Mouse (Mus musculus): ENCODE data around the gene Tuba8. TPM values are rescaled to one million over a fixed set of nuclear protein-coding genes. Genes with fewer than 3 reads are reported as not detected.

The Tuba8 gene
- polyA plus RNA-seq, 1 experiment from 2014 or later, result not detected

- 2% methylated on average over 35 of the region's 35 CpGs for WGBS
- H3K27me3 ChIP-seq (ENCODE audit: control insufficient read depth, insufficient read depth, low read length), result no peaks in the 10 kb centered on the region
- peaks cover 4 to 14% of the 10 kb centered on the region in 2 experiments for H3K4me1 ChIP-seq (ENCODE audit: control insufficient read depth in 2 of 2, insufficient read depth in 2 of 2, low read length in 2 of 2)
- peak overlapping the region; percentile 56 to 75 for H3K4me3 ChIP-seq (ENCODE audit: control insufficient read depth in 1 of 2, insufficient read depth in 1 of 2, low read depth in 1 of 2, low read length in 2 of 2)
- peaks cover 28% of the 10 kb centered on the region for H3K36me3 ChIP-seq (ENCODE audit: control insufficient read depth, insufficient read depth, low read length)
- peak overlapping the region in 1 of 2 experiments; percentile 56; a peak in 1 of 4 replicates for H3K27ac ChIP-seq (replicated peaks in 1 of 2; ENCODE audit: control insufficient read depth in 1 of 2, insufficient read depth in 1 of 2, low read depth in 2 of 2, low read length in 2 of 2)
- H3K4me2 ChIP-seq (ENCODE audit: low read length), result peak overlapping the region; percentile 99
- no peaks in the 10 kb centered on the region for H3K9me3 ChIP-seq (ENCODE audit: control insufficient read depth, low read length)
- peak; percentile 62 for ATAC-seq (ENCODE audit: insufficient number of reproducible peaks, insufficient read depth, low FRiP score, low read depth)
- H3K9ac ChIP-seq (ENCODE audit: low read length), result peak overlapping the region; percentile 82
These were observed 26.0 kb upstream of the Tuba8 start for GRCm38 (mm10) chr6:121184198-121185140.

GRCm38 (mm10) chr6:121185232-121185631 is 25.3 kb upstream of the Tuba8 start:
- Histone ChIP-seq H3K27ac (replicated peaks in 1 of 2; ENCODE audit: control insufficient read depth in 1 of 2, insufficient read depth in 1 of 2, low read depth in 2 of 2, low read length in 2 of 2) (no peak overlapping the region), H3K4me2 (ENCODE audit: low read length) (peak overlapping the region; percentile 99), H3K9ac (ENCODE audit: low read length) (no peak overlapping the region), H3K27me3 (ENCODE audit: control insufficient read depth, insufficient read depth, low read length) (no peaks in the 10 kb centered on the region), H3K4me1 (ENCODE audit: control insufficient read depth in 2 of 2, insufficient read depth in 2 of 2, low read length in 2 of 2) (peaks cover 4 to 14% of the 10 kb centered on the region in 2 experiments), H3K4me3 (ENCODE audit: control insufficient read depth in 1 of 2, insufficient read depth in 1 of 2, low read depth in 1 of 2, low read length in 2 of 2) (no peak overlapping the region), H3K9me3 (ENCODE audit: control insufficient read depth, low read length) (no peaks in the 10 kb centered on the region), H3K36me3 (ENCODE audit: control insufficient read depth, insufficient read depth, low read length) (peaks cover 33% of the 10 kb centered on the region)
- WGBS, result 85% methylated on average over 8 of the region's 8 CpGs
- ATAC-seq (ENCODE audit: insufficient number of reproducible peaks, insufficient read depth, low FRiP score, low read depth), result no peak

DNA sequence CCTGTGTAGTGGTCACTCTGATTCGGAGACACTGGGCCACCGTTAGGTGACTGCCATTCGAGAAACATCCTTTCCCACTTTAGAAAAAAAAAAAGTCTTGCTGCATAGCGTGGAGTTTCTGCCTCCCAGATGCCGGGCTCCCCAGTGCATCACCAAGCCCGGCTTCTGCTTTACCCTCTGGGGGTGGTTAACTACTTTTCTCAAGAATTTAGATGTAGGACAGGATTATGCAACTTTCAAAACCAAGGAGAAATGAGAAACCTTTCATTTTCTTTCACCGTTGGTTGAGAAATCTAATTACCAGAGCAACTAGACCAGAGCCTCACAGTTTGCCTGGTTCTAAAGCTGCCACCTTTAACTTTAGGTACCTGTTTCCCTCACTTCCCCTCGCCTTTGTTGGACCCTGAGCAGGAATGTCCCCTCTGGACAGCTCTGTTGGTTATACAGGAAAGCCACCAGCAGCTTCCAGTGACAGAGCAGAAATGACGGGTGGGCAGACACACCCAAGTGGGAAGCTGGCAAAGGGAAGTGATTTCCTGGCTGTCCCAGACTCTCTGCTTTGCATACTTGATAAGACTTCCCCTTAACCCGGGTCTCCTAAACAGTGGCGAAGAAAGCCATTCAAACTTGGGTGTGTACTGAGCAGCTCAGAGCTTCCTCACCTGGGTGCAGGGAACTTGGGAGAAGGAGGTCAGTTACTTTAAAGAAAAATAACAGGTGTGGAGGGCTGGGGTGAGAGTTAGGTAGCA is 19.1 kb upstream of the Tuba8 start:
- Histone ChIP-seq H3K4me3 (ENCODE audit: control insufficient read depth in 1 of 2, insufficient read depth in 1 of 2, low read depth in 1 of 2, low read length in 2 of 2) (no peak overlapping the region), H3K4me2 (ENCODE audit: low read length) (no peak overlapping the region), H3K27ac (replicated peaks in 1 of 2; ENCODE audit: control insufficient read depth in 1 of 2, insufficient read depth in 1 of 2, low read depth in 2 of 2, low read length in 2 of 2) (no peak overlapping the region), H3K9me3 (ENCODE audit: control insufficient read depth, low read length) (no peaks in the 10 kb centered on the region), H3K4me1 (ENCODE audit: control insufficient read depth in 2 of 2, insufficient read depth in 2 of 2, low read length in 2 of 2) (peaks cover 0 to 3% of the 10 kb centered on the region in 2 experiments; a peak in 1 of 4 replicates), H3K9ac (ENCODE audit: low read length) (no peak overlapping the region), H3K27me3 (ENCODE audit: control insufficient read depth, insufficient read depth, low read length) (no peaks in the 10 kb centered on the region), H3K36me3 (ENCODE audit: control insufficient read depth, insufficient read depth, low read length) (peaks cover 56% of the 10 kb centered on the region)
- ATAC-seq (ENCODE audit: insufficient number of reproducible peaks, insufficient read depth, low FRiP score, low read depth), result no peak
- WGBS, result 63% methylated on average over 11 of the region's 11 CpGs

- WGBS, result 56% methylated on average over 13 of the region's 13 CpGs
- Histone ChIP-seq H3K4me3 (ENCODE audit: control insufficient read depth in 1 of 2, insufficient read depth in 1 of 2, low read depth in 1 of 2, low read length in 2 of 2) (no peak overlapping the region), H3K4me1 (ENCODE audit: control insufficient read depth in 2 of 2, insufficient read depth in 2 of 2, low read length in 2 of 2) (peaks cover 0 to 3% of the 10 kb centered on the region in 2 experiments; a peak in 1 of 4 replicates), H3K27ac (replicated peaks in 1 of 2; ENCODE audit: control insufficient read depth in 1 of 2, insufficient read depth in 1 of 2, low read depth in 2 of 2, low read length in 2 of 2) (0 out of 4 replicates have a peak overlapping the region, but pooled peaks of 1 of the 2 experiments have one; percentile 1), H3K4me2 (ENCODE audit: low read length) (no peak overlapping the region), H3K36me3 (ENCODE audit: control insufficient read depth, insufficient read depth, low read length) (peaks cover 39% of the 10 kb centered on the region), H3K9ac (ENCODE audit: low read length) (no peak overlapping the region), H3K27me3 (ENCODE audit: control insufficient read depth, insufficient read depth, low read length) (no peaks in the 10 kb centered on the region), H3K9me3 (ENCODE audit: control insufficient read depth, low read length) (no peaks in the 10 kb centered on the region)
- ATAC-seq (ENCODE audit: insufficient number of reproducible peaks, insufficient read depth, low FRiP score, low read depth), result no peak
These were observed 16.2 kb upstream of the Tuba8 start for GRCm38 (mm10) chr6:121194061-121194955.

DNA sequence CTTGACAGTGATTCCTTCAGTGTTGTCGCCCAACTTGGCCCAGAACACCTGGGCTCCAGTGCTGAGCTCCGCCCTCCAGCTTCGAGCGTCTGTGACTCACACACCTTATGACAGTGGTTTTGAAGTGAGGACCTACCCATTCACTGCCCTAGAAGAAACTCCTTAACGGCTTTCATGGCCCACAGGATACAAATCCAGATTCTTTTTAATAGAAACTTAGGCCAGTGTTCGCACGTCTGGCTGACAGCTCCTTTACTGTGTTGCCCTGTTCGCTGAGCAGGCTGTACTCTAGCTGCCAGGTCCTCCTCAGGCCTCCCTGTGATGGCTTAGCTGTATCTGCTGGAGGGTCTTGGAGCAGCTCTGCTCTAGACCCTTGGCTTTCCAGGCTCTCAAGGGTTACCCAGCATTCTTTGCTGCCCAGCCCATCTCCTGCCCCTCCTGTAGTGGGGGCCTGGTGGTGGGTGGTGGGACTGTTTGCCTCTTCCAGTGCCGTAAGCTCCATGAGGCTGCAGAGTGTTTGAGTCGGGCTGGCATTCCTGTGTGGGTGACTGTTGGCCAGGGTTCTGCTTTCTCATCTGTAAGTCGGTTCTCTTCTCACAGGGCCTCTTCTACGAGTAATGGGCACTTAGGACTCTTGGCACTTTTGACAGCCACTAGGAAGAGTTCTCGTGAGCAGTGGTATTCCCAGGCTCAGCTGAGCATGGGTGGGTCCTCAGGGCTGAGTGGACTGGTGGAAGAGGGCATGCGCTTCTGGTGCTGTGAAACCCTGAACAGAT is 15.4 kb upstream of the Tuba8 start:
- Histone ChIP-seq H3K9ac (ENCODE audit: low read length) (no peak overlapping the region), H3K9me3 (ENCODE audit: control insufficient read depth, low read length) (no peaks in the 10 kb centered on the region), H3K4me1 (ENCODE audit: control insufficient read depth in 2 of 2, insufficient read depth in 2 of 2, low read length in 2 of 2) (peaks cover 0 to 3% of the 10 kb centered on the region in 2 experiments; a peak in 1 of 4 replicates), H3K27me3 (ENCODE audit: control insufficient read depth, insufficient read depth, low read length) (no peaks in the 10 kb centered on the region), H3K36me3 (ENCODE audit: control insufficient read depth, insufficient read depth, low read length) (peaks cover 35% of the 10 kb centered on the region), H3K4me3 (ENCODE audit: control insufficient read depth in 1 of 2, insufficient read depth in 1 of 2, low read depth in 1 of 2, low read length in 2 of 2) (no peak overlapping the region), H3K27ac (replicated peaks in 1 of 2; ENCODE audit: control insufficient read depth in 1 of 2, insufficient read depth in 1 of 2, low read depth in 2 of 2, low read length in 2 of 2) (no peak overlapping the region), H3K4me2 (ENCODE audit: low read length) (no peak overlapping the region)
- WGBS, result 67% methylated on average over 14 of the region's 14 CpGs
- ATAC-seq (ENCODE audit: insufficient number of reproducible peaks, insufficient read depth, low FRiP score, low read depth), result no peak

DNA sequence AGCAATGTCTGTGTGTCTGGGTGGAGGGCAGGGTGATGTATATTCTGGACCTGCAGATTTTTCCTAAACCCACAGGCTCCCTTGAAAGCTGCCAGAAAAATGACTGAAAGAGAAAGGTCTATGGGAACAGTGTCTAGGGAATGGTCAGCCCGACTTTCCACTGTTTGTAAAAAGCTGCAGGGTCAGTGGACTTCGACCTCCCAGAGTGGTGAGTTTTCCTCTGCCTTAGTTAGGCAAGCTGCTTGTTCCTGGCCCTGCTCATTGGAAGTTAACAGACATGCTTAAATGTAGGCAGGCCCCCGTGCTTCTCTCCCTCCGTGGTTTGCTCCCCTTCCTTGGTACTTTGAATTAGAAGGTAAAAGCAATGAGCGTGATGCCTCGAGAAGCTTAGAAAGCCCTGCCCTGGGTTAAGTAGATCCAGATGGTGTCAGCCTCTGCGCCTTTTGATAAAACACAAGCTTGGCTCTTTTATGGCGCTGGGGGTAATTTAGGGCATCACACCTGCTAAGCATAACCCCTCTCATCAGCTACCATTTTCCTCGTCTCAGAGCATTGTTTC is 12.6 kb upstream of the Tuba8 start:
- no peak overlapping the region for H3K4me2 ChIP-seq (ENCODE audit: low read length)
- peaks cover 0 to 3% of the 10 kb centered on the region in 2 experiments; a peak in 1 of 4 replicates for H3K4me1 ChIP-seq (ENCODE audit: control insufficient read depth in 2 of 2, insufficient read depth in 2 of 2, low read length in 2 of 2)
- H3K9ac ChIP-seq (ENCODE audit: low read length), result no peak overlapping the region
- H3K27me3 ChIP-seq (ENCODE audit: control insufficient read depth, insufficient read depth, low read length), result no peaks in the 10 kb centered on the region
- H3K27ac ChIP-seq (replicated peaks in 1 of 2; ENCODE audit: control insufficient read depth in 1 of 2, insufficient read depth in 1 of 2, low read depth in 2 of 2, low read length in 2 of 2), result no peak overlapping the region
- H3K36me3 ChIP-seq (ENCODE audit: control insufficient read depth, insufficient read depth, low read length), result peaks cover 23% of the 10 kb centered on the region
- ATAC-seq (ENCODE audit: insufficient number of reproducible peaks, insufficient read depth, low FRiP score, low read depth), result no peak
- H3K9me3 ChIP-seq (ENCODE audit: control insufficient read depth, low read length), result no peaks in the 10 kb centered on the region
- H3K4me3 ChIP-seq (ENCODE audit: control insufficient read depth in 1 of 2, insufficient read depth in 1 of 2, low read depth in 1 of 2, low read length in 2 of 2), result no peak overlapping the region
- 68% methylated on average over 9 of the region's 9 CpGs for WGBS
